Mouse (Mus musculus) G1E (cell line): ENCODE data around the gene St3gal2. TPM values are rescaled to one million over a fixed set of nuclear protein-coding genes. Genes with fewer than 3 reads are reported as not detected.
"Not testable (repeated sequence)": the region's sequence is repeated elsewhere in the genome, so short reads cannot be mapped to it uniquely, and the experiment has no call there.

Source experiments
- ATAC-seq: 2 replicates; pipeline ENCODE4 v1.8.0; 2016; ENCODE audit warnings: mild to moderate bottlenecking; ENCODE audit not compliant: insufficient number of reproducible peaks, poor library complexity, low FRiP score, severe bottlenecking; ENCODE audit errors: extremely low read depth
- DNase-seq: peaks from one replicate; pipeline ENCODE4 v3.0.0; 2012; ENCODE audit warnings: low spot score
- H3K27me3 ChIP-seq: 2 replicates; pipeline ENCODE4 v1.6.1; 2012; ENCODE audit warnings: mild to moderate bottlenecking, low read length, inconsistent platforms; ENCODE audit not compliant: insufficient read depth
- H3K36me3 ChIP-seq: replicated peaks from 2 replicates; pipeline ENCODE3; 2012; ENCODE audit warnings: mild to moderate bottlenecking, inconsistent platforms
- H3K4me1 ChIP-seq: 2 replicates; pipeline ENCODE4 v1.6.1; 2012; ENCODE audit warnings: low read depth, low read length, inconsistent platforms, mixed read lengths; ENCODE audit not compliant: insufficient read depth
- H3K4me3 ChIP-seq: 2 replicates; pipeline ENCODE4 v1.5.1; 2012; ENCODE audit warnings: low read depth, mild to moderate bottlenecking, inconsistent platforms, low read length, moderate library complexity, mixed read lengths
- H3K9me3 ChIP-seq: replicated peaks from 2 replicates; pipeline ENCODE4 v1.6.1; 2012; ENCODE audit warnings: inconsistent platforms
- CTCF ChIP-seq: IDR thresholded peaks from 2 replicates; pipeline ENCODE4 v1.5.1; 2012; ENCODE audit warnings: low read depth, low read length, inconsistent platforms, mixed read lengths
- GATA1 ChIP-seq: IDR thresholded peaks from 2 replicates; pipeline ENCODE4 v1.6.1; 2012; ENCODE audit warnings: borderline replicate concordance, low read length, inconsistent platforms, mixed read lengths
- GATA2 ChIP-seq: IDR thresholded peaks from 2 replicates; pipeline ENCODE4 v1.6.1; 2012; ENCODE audit warnings: low read depth, low read length, inconsistent platforms, borderline replicate concordance
- POLR2AphosphoS5 ChIP-seq: IDR thresholded peaks from 2 replicates; pipeline ENCODE4 v1.6.1; 2012; ENCODE audit warnings: low read depth, low read length, inconsistent platforms; ENCODE audit not compliant: insufficient replicate concordance
- TAL1 ChIP-seq: conservative IDR thresholded peaks from 2 replicates; pipeline ENCODE4 v1.6.1; 2012; ENCODE audit warnings: low read depth, low read length, inconsistent platforms, mixed read lengths
- polyA plus RNA-seq: library from polyadenylated mRNA; stranded (reverse); fragments of >175 nt; gene quantifications from 2 replicates; pipeline ENCODE4 v1.2.3, GENCODE M21; 2012
- total RNA-seq, 2 experiments: library from RNA; stranded (forward) in 1 of 2; stranded (reverse) in 1 of 2; fragments of 200-1000 nt in 1 of 2; fragments of >200 nt in 1 of 2; fragmentation: Nextera tagmentation in 1 of 2; gene quantifications; 2 replicates each; pipeline ENCODE4 v1.2.3; 2014 to 2017

St3gal2 gene
- total and polyA plus RNA-seq, 3 experiments = 22.8 to 124 (median 94.4) TPM

DNA sequence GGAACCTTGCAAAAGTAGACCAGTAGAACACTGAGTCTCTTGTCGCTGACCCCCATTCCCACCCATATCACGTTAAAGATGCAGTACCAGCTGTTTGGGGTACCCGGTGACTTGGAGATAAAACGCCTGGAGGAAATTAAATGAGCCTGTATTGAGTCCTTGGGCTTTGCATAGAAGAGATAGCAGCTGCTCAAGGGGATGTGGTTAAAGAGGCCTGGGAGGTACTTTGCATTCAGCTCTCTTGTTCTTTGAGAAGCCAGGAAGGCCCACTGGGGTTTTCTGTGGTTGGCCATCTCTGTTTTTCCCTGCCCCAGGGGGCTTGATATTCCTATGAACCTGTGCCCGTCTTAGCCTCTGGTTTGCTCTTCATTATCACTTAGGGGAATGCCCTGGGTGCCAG, 9.3 kb downstream of the St3gal2 start:
- Histone ChIP-seq H3K4me1 (peaks cover 94% of the 10 kb centered on the region), H3K9me3 (no peaks in the 10 kb centered on the region), H3K36me3 (peaks cover 68% of the 10 kb centered on the region), H3K27me3 (no peaks in the 10 kb centered on the region), H3K4me3 (no peak overlapping the region; the same call in 1 of the 2 replicates)
- TF ChIP-seq GATA2 = no peak
- TF ChIP-seq TAL1 = peak; percentile 97
- DNase-seq (peak; percentile 78), ATAC-seq (peak; percentile 79)

DNA sequence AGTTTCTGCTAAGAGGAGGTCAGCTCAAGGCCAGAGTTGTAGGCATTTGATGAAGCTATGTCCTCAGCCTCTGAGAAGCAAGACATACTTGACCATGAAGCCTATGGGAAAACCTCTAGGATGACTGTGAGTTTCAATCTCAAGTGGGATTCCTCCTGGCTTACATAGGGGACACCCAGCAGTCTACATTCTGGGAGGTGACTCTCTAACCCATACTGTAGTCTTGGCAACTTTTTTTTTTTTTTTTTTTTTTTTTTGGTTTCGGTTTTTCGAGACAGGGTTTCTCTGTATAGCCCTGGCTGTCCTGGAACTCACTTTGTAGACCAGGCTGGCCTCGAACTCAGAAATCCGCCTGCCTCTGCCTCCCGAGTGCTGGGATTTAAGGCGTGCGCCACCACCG, 9.9 kb downstream of the St3gal2 start:
- peaks cover 68% of the 10 kb centered on the region for H3K36me3 ChIP-seq

DNA sequence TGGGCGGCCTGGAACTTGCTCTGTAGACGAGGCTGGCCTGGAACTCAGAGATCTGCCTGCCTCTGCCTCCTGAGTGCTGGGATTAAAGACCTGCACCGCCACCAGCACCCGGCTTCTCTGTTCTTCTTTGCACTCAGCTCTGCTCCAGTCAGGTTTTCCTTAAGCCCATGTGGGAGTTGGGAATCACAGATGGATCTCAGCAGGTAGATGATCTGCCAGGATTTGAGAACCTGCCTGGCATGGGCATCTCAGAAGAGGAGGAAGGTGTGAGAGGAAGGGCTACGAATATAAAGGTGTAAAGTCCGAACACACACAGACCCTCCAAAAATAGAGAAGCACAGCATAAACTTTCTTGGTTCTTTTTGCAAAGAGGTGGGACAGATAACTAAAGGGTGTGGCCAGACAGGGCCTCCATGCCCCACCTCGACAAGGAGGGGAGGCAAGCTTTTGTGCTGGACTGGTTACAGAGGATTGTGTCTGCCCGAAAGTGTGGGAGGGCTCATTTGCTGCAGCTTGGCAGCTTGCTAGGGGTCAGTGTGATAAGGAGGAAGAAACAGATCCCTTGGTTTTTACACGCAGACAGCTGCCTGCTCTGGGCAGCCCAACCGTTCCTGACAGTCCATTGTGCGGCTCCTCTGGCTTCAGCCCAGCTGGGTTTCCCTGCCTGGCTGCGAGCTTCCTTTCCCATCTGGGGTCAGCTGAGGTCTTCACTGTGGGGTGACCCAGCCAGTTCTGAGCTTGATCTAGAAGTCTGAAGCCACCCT, 11.6 kb downstream of the St3gal2 start:
- Histone ChIP-seq H3K27me3 (no peaks in the 10 kb centered on the region), H3K4me3 (peak overlapping the region; percentile 69), H3K9me3 (no peaks in the 10 kb centered on the region), H3K4me1 (peaks cover 96% of the 10 kb centered on the region), H3K36me3 (peaks cover 72% of the 10 kb centered on the region)
- TF ChIP-seq GATA2 (no peak), CTCF (no peak), TAL1 (peak; percentile 29; the same call in 1 of the 2 replicates)
- ATAC-seq = peak; percentile 43
- DNase-seq = peak; percentile 67

More for the DNA sequence above, 9.9 kb downstream of the St3gal2 start:
- not testable (repeated sequence) for ATAC-seq, DNase-seq, H3K27me3 ChIP-seq, H3K4me3 ChIP-seq, H3K9me3 ChIP-seq
- peaks cover 94% of the 10 kb centered on the region for H3K4me1 ChIP-seq

DNA sequence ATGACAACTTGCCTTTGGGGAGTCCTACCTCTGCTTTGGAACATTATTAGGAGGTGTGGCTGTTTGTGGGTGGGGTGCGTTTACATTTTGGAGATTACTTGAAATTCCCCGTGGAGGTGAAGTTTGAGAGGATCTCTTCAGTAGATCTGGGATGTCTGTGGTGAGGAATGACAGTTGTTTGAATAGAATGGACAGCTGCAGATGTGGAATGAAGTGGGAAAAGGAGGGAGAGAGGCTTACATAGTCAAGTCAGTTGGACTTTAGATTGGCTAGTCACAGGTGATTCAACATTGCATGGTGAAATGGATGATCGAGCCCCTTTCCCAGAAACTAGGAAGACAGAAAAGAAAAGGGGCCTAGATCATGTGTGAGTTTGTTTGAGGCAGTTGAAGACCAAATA, 12.7 kb downstream of the St3gal2 start:
- ATAC-seq = no peak
- Histone ChIP-seq H3K36me3 (peaks cover 75% of the 10 kb centered on the region), H3K9me3 (no peaks in the 10 kb centered on the region), H3K27me3 (no peaks in the 10 kb centered on the region), H3K4me3 (peak overlapping the region; percentile 69; the same call in 1 of the 2 replicates), H3K4me1 (peaks cover 96% of the 10 kb centered on the region)
- TF ChIP-seq GATA1 (no peak), CTCF (no peak), POLR2AphosphoS5 (no peak), TAL1 (no peak), GATA2 (no peak)
- no peak for DNase-seq

DNA sequence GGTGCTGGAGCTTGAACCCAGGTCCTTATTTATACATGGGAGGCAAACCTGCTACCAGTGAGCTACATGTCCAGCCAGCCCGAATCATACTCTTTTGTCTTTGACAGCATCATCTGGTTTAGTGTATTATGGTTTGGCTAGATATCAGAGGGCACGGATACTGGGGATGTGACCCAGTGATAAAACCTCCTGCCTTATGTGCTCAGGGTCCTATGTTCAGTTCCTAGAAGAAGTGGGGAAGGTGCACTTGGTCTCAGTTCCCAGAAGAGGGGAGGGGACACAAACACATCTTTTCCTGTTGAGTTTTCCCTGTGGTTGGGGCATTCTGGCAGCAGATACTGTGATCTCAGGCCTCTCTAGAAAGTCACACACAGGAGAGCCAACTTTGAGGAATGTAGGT, 13.6 kb downstream of the St3gal2 start:
- peak overlapping the region; percentile 40; the same call in 1 of the 2 replicates for H3K4me3 ChIP-seq
- peaks cover 74% of the 10 kb centered on the region for H3K36me3 ChIP-seq
- H3K27me3 ChIP-seq = no peaks in the 10 kb centered on the region
- peaks cover 96% of the 10 kb centered on the region for H3K4me1 ChIP-seq
- DNase-seq (peak; percentile 50), ATAC-seq (peak; percentile 42)
- TF ChIP-seq TAL1 (peak; percentile 70), CTCF (no peak), GATA2 (no peak), GATA1 (no peak), POLR2AphosphoS5 (no peak)
- H3K9me3 ChIP-seq = no peaks in the 10 kb centered on the region

DNA sequence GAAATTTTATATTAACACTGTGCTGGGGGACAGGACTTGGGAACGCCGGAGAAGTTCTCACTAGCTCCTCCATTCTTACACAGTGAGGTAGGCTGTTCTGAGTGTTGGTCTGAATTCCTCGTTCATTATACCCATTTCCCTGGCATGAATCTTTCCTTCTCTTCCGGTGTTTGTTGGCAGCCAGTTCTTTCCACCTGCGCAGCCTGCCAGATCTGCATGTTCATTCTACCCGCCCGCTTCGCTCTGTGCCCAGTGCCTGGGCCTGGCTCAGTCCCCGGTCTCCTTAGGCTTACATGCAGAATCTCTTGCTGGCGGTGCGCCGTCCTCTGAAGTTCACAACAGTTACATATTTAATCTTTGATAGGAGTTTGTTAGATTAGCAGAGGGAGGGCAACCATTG, 16.5 kb downstream of the St3gal2 start:
- Histone ChIP-seq H3K4me1 (peaks cover 96% of the 10 kb centered on the region), H3K4me3 (no peak overlapping the region), H3K9me3 (no peaks in the 10 kb centered on the region), H3K36me3 (peaks cover 79% of the 10 kb centered on the region), H3K27me3 (no peaks in the 10 kb centered on the region)
- no peak for DNase-seq
- TF ChIP-seq CTCF (no peak), GATA2 (no peak), POLR2AphosphoS5 (no peak), GATA1 (no peak)
- no peak for ATAC-seq

DNA sequence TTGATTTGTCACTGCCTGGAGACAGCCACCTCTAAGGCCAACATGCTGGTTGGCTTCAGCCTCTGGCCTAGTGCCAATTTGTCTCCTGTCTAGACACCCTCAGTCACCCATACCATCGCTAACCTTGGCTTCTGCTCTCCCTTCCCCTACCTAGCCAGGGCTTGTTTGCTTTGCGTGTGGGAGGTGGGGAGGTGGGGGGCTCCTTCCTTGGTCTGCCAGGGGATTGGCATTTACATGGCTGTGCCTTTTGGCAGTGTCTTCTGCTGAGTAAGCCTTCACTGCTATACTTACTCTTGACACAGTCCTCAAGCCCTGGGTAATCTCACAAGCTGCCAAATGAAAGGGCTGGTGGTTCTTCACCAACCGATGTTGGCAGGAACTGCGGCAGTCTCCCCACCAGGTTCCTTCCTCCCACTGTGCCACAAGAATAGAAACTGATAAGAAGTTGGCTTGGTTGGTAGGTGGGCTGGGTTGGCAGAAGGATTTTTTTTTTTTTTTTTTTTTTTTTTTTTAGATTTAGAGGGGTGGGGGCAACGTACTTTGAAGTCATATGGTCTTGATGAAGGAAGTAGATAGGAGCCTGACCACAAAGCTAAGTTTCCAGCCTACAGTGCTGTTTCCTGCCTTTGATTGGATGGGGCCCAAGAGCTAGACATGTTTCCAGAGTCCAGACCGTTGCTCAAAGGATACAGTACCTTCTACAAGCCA, 19.3 kb downstream of the St3gal2 start:
- TF ChIP-seq GATA1 = no peak
- no peak for TF ChIP-seq GATA2
- no peak for TF ChIP-seq POLR2AphosphoS5
- TF ChIP-seq TAL1 = no peak
- TF ChIP-seq CTCF = no peak
- DNase-seq = peak; percentile 74
- peak overlapping the region; percentile 55; the same call in 1 of the 2 replicates for H3K4me3 ChIP-seq
- ATAC-seq = peak; percentile 88
- no peaks in the 10 kb centered on the region for H3K9me3 ChIP-seq
- peaks cover 94% of the 10 kb centered on the region for H3K4me1 ChIP-seq
- H3K36me3 ChIP-seq = peaks cover 87% of the 10 kb centered on the region
- H3K27me3 ChIP-seq = no peaks in the 10 kb centered on the region
